In genomic region chr13:82187196-82187595, GRCm38 (mm10) we compare ENCODE assay signal across 17 mouse cellular contexts.
"Had no signal": no experiment of that assay in that cellular context is flagged by ENCODE, and none has a peak within 500 bp of the region (broad histone marks: within the 10 kb centered on the region; RNA-seq: fewer than 3 reads in every experiment).

No protein-coding gene starts in this region.

- H3K4me2 ChIP-seq: kidney, embryonic 15.5 days; liver, embryonic 13.5 days; midbrain, embryonic 11.5 days; midbrain, embryonic 15.5 days; neural tube, embryonic 13.5 days; stomach, embryonic 15.5 days had no signal

- ATAC-seq: midbrain, embryonic 15.5 days had no signal

- H3K4me3 ChIP-seq: kidney, embryonic 15.5 days; liver, embryonic 13.5 days; midbrain, embryonic 15.5 days; myocyte; neural tube, embryonic 13.5 days; stomach, embryonic 15.5 days had no signal

- H3K4me1 ChIP-seq: kidney, embryonic 15.5 days; liver, embryonic 13.5 days; midbrain, embryonic 15.5 days; neural tube, embryonic 13.5 days; stomach, embryonic 15.5 days had no signal

- DNase-seq: kidney, adult 2 months; kidney, postnatal 10 days; kidney, postnatal 36 days; liver, embryonic 13.5 days; lung, adult 2 months; lung, postnatal 14 days; lung, postnatal 4 days; retina, postnatal 1 day; right cerebral cortex, postnatal 25 days; spleen, adult 18-20 months; thymus, postnatal 25 days had no signal

- H3K9ac ChIP-seq: kidney, embryonic 15.5 days; liver, embryonic 13.5 days; midbrain, embryonic 15.5 days; neural tube, embryonic 13.5 days; stomach, embryonic 15.5 days had no signal

- H3K27ac ChIP-seq: kidney, embryonic 15.5 days; liver, embryonic 13.5 days; midbrain, embryonic 15.5 days; neural tube, embryonic 13.5 days; stomach, embryonic 15.5 days had no signal

- H3K36me3 ChIP-seq: kidney, embryonic 15.5 days; liver, embryonic 13.5 days; midbrain, embryonic 15.5 days; neural tube, embryonic 13.5 days; stomach, embryonic 15.5 days had no signal

- H3K27me3 ChIP-seq: kidney, embryonic 15.5 days; liver, embryonic 13.5 days; midbrain, embryonic 15.5 days; neural tube, embryonic 13.5 days; stomach, embryonic 15.5 days had no signal

- H3K9me3 ChIP-seq: kidney, embryonic 15.5 days; liver, embryonic 13.5 days; midbrain, embryonic 15.5 days; neural tube, embryonic 13.5 days; stomach, embryonic 15.5 days had no signal
